Mouse (Mus musculus) effector memory CD4-positive, alpha-beta T cell, adult 5 months (primary cell): ENCODE data around the gene Plcl2. TPM values are rescaled to one million over a fixed set of nuclear protein-coding genes. Genes with fewer than 3 reads are reported as not detected.

ENCODE experiments used
- polyA plus RNA-seq: library from polyadenylated mRNA; unstranded; fragments of 100-300 nt; shearing (Covaris generic); gene quantifications from one replicate; pipeline ENCODE4 v1.2.1, GENCODE M21; 2017

Gene Plcl2
- polyA plus RNA-seq: 57.0 TPM

GRCm38 (mm10) chr17:50509251-50510104 is at the start of gene Plcl2:
Gene Plcl2, plus strand, starts transcription at chr17:50509403.

Other genes starting within 250 kb of the Plcl2 start
- gene Dazl, start 215.8 kb upstream of the Plcl2 start, polyA plus RNA-seq: 0.51 TPM